Mouse (Mus musculus) testis, adult 2 months (tissue): ENCODE results near the gene Derl2. TPM values are rescaled to one million over a fixed set of nuclear protein-coding genes. Genes with fewer than 3 reads are reported as not detected.

ENCODE experiments used
- H3K27ac ChIP-seq: fragments of 200-500 bp; 2 replicates; pipeline ENCODE4 v1.5.1; 2012; ENCODE audit warnings: low read depth, low read length; ENCODE audit not compliant: control insufficient read depth, insufficient read depth
- H3K27me3 ChIP-seq: fragments of 200-500 bp; 2 replicates; pipeline ENCODE4 v1.6.1; 2012; ENCODE audit warnings: mild to moderate bottlenecking, low read length, moderate library complexity; ENCODE audit not compliant: control insufficient read depth, insufficient read depth
- H3K36me3 ChIP-seq: fragments of 200-500 bp; 2 replicates; pipeline ENCODE4 v1.6.1; 2012; ENCODE audit warnings: mild to moderate bottlenecking, low read length; ENCODE audit not compliant: control insufficient read depth, insufficient read depth
- H3K4me1 ChIP-seq: fragments of 200-500 bp; 2 replicates; pipeline ENCODE4 v1.6.1; 2012; ENCODE audit warnings: low read length; ENCODE audit not compliant: control insufficient read depth, insufficient read depth
- H3K4me3 ChIP-seq: fragments of 200-500 bp; 2 replicates; pipeline ENCODE4 v1.5.1; 2012; ENCODE audit warnings: low read depth, mild to moderate bottlenecking, low read length, moderate library complexity, mixed read lengths; ENCODE audit not compliant: control insufficient read depth
- CTCF ChIP-seq: fragments of 200-500 bp; IDR thresholded peaks from 2 replicates; pipeline ENCODE4 v1.5.1; 2012; ENCODE audit warnings: low read depth, mild to moderate bottlenecking, inconsistent platforms, low read length, moderate library complexity; ENCODE audit not compliant: control insufficient read depth, insufficient read depth, insufficient replicate concordance
- POLR2A ChIP-seq: fragments of 200-500 bp; IDR thresholded peaks from 2 replicates; pipeline ENCODE4 v1.6.1; 2012; ENCODE audit warnings: low read depth, mild to moderate bottlenecking, inconsistent platforms, low read length, moderate library complexity; ENCODE audit not compliant: control insufficient read depth
- polyA plus RNA-seq: library from polyadenylated mRNA; depleted of rRNA; stranded (reverse); fragments of >200 nt; gene quantifications from 2 replicates; pipeline ENCODE4 v1.2.3, GENCODE M21; 2012; rRNA removed

Derl2 gene
- polyA plus RNA-seq, 1 experiment, result 41.8 TPM

DNA sequence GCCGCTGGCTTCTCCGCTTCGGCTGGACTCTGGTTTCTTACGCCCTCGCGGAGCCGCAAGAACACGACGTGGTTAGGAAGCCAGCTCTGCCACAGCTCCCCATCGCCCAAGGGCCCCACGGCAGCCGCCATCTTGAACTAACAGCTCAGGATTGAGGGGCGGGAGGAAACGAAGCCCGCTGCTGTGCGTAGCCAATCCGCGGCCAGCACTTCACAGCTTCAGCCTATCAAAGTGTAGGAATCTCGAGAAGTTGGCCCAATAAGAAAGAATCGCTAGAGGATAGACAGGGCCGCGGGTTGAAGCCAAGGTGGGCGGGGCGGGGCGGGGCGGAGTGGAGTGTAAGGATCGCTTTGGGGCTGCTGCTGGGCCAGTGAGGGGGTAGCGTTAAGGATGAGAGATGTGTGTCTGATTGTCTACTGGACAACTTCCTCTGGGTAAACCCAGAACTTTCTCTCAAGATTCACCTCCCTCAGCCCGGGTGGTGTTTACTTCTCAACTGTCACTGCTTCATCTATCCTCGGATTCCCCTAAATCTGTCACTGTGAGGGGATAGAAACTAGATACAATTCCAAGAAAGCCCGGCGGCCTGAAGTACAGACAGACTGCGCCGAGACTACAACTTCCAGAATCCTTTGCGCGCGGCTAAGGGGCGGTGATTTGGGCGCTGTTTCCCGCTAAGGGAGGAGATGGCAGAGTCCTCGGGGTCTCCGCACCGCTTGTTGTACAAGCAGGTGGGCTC, 49.7 kb downstream of the Derl2 start, which contains the start of the genes Nup88 and Rpain:
Gene Nup88 (minus strand): TSS at position 153 of the 739 bp plus-strand sequence.
Gene Rpain (plus strand): TSS at position 393 of the 739 bp plus-strand sequence.
- H3K27ac ChIP-seq, result peak within 1 kb of the TSS; percentile 94
- no peaks in the 10 kb centered on the region for H3K27me3 ChIP-seq
- no peaks in the 10 kb centered on the region; the same call in 1 of the 2 replicates for H3K36me3 ChIP-seq
- H3K4me1 ChIP-seq, result peaks cover 4% of the 10 kb centered on the region
- peak within 1 kb of the TSS; percentile 89 for H3K4me3 ChIP-seq
- TF ChIP-seq POLR2A (peak; percentile 98), CTCF (no peak)

DNA sequence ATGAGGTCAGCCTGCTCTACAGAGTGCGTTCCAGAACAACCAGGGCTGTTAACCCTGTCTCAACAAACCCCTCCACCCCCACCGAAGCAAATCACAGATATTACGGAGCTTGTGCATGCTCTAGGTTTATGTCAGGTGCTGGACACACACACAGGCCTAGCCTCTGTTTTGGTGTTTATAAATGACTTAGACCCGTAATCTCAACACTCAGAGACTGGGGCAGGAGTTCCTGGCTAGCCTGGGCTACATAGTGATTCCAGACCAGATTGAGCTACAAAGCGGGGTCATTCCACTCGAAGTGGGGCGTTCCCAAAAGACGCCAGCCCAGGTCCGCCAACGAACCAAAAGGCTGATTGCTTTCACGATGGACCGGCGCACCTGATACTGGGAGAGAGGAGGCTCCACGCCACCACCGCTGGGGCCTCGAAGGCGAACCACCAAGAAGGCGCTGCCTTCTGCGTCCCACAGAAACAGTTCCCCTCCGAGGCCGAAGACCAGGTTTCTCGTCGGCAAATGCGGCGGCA, 50.3 kb downstream of the Derl2 start:
- no peak for TF ChIP-seq POLR2A
- TF ChIP-seq CTCF, result 0 out of 2 replicates have a peak, but pooled peaks have one; percentile 1
- Histone ChIP-seq H3K36me3 (peaks cover under 1% of the 10 kb centered on the region; the same call in 1 of the 2 replicates), H3K27ac (peak overlapping the region; percentile 90), H3K27me3 (no peaks in the 10 kb centered on the region), H3K4me3 (peak overlapping the region; percentile 89), H3K4me1 (peaks cover 4% of the 10 kb centered on the region)

DNA sequence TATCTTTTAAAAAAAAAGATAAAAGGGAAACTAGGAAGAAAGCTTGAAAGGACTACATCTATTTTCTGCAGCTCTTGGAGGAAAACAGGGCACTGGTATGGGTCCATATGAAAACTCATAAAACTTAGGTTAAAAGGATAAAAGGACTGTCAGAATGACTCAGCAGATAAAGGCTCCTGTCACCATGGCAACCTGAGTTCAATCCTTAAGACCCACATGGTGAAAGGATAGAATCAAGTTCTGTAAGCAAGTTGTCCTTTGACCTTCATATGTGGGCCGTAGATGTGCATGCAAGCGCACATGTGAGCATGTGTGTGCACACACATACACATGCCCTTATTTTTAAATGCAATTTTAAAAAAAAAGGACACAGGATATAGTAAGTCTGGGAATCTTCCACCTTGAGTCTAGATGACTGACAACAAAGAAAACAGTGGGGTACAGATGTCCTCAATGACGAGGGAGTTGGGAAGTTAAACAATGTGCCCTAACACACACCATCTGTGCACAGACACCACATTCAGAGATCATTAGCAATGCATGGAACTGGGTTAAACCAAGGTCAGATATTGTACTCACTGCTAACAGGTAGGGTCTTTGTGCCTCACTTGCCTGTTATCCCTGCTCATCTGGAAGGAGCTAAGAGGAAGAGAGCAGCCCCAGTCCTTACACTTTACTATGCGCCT, 55.3 kb downstream of the Derl2 start:
- TF ChIP-seq POLR2A (no peak), CTCF (no peak)

DNA sequence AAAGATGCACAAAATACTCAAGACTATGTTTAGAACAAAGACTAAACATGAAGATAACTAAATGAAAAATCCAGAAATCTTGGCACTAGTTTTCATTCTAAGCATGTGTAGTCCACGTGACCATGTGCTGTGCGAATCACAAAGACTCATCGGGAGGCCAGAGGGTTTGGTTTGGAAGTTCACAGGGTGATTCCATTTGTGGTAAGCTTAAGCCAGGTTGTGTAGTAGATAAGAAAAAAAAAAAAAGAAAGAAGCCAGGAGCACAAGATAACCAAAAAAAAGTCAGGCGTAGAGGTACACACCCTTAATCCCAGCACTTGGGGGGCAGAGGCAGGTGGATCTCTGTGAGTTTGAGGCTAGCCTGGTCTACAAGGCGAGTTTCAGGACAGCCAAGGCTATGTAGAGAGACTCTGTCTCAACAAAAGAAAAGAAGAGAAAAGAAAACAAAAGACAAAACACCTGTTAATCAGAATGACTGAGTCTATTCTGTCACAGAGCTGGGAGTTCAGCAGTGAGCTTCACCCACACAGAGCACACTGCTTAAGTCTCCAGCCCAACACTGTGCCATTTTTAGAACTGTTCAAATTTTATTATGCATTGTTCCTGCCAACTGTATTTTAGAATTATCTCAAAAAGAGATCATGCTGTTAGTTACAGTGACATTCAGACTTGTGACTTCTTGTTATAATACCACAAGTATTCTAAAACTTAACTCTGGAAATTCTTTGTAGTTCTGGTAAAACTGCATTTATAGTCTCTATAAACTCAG, 58.7 kb downstream of the Derl2 start:
- no peak overlapping the region for H3K4me3 ChIP-seq
- peaks cover 3% of the 10 kb centered on the region; the same call in 1 of the 2 replicates for H3K36me3 ChIP-seq
- no peaks in the 10 kb centered on the region for H3K4me1 ChIP-seq
- TF ChIP-seq CTCF (no peak), POLR2A (no peak)
- no peaks in the 10 kb centered on the region for H3K27me3 ChIP-seq
- H3K27ac ChIP-seq, result no peak overlapping the region

More for the DNA sequence above, 55.3 kb downstream of the Derl2 start:
- H3K4me1 ChIP-seq, result peaks cover 4% of the 10 kb centered on the region; the same call in 1 of the 2 replicates
- H3K36me3 ChIP-seq, result peaks cover 1% of the 10 kb centered on the region; the same call in 1 of the 2 replicates
- no peaks in the 10 kb centered on the region for H3K27me3 ChIP-seq
- no peak overlapping the region for H3K4me3 ChIP-seq
- no peak overlapping the region for H3K27ac ChIP-seq

Other genes with a start within 250 kb of the Derl2 start
- 0.13 and 0.16 TPM in 2 replicates for gene Scimp, start 207.3 kb downstream of the Derl2 start, polyA plus RNA-seq
- 2.8 and 3.4 TPM in 2 replicates for gene Rabep1, start 175.1 kb downstream of the Derl2 start, polyA plus RNA-seq
- gene Nup88, start 49.9 kb downstream of the Derl2 start, polyA plus RNA-seq, result 65.4 and 80.9 TPM in 2 replicates
- gene Rpain, start 49.6 kb downstream of the Derl2 start, polyA plus RNA-seq, result 78.5 and 97.4 TPM in 2 replicates
- 21.9 and 22.1 TPM in 2 replicates for gene C1qbp, start 36.8 kb downstream of the Derl2 start, polyA plus RNA-seq
- gene Dhx33, start 15.4 kb downstream of the Derl2 start, polyA plus RNA-seq, result 13.8 and 16.1 TPM in 2 replicates
- gene Mis12, start 230 bp downstream of the Derl2 start, polyA plus RNA-seq, result 3.5 and 4.7 TPM in 2 replicates
- 0.24 TPM in 1 of 2 replicates, not detected in the other for gene 6330403K07Rik, start 13.7 kb upstream of the Derl2 start, polyA plus RNA-seq
- gene Nlrp1a, start 124.9 kb upstream of the Derl2 start, polyA plus RNA-seq, result not detected in 2 replicates
- 0.05 and 0.21 TPM in 2 replicates for gene Nlrp1b, start 210.9 kb upstream of the Derl2 start, polyA plus RNA-seq